Mouse (Mus musculus): ENCODE results near the gene Chst14.

- TF ChIP-seq CTCF (IDR thresholded peaks at IDR 0.05; ENCODE audit: extremely low read depth, insufficient read depth, insufficient read length, insufficient replicate concordance) (no peak), POLR2A (IDR thresholded peaks at IDR 0.05; ENCODE audit: low read depth, low read length) (no peak)
Measured at GRCm38 (mm10) chr2:118956497-118956896, 30.2 kb downstream of the Chst14 start.

All from spleen, adult 2 months (tissue).